Comparison of ENCODE assay signal across 8 mouse cellular contexts in the genomic region with DNA sequence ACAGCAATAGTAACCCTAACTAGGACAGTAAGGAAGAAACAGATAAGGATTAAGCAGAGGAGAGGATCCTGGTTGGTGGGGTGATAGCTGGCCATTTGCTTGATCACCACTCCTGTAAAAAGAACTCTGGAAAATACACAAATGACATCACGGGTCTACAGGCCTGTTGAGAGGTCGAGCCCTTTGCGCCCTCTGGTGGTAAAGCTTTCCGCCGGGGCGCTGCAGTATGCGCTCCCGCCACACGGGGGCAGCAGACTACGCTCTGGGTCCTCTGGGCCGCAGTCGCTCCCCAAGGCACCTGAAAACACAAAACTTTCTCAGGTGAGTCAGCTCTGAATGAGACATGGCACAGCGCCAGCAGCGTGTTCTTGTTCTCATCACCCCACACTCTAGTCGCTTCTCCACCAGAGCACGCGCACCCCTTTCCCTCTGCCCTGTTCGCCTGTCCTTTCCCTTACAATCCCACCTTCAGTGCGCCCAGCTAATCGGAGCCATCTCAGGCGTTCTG. TPM values are rescaled to one million over a fixed set of nuclear protein-coding genes. Genes with fewer than 3 reads are reported as not detected.
DNase-seq lines count a peak whose midpoint lies in the region; ATAC-seq and TF ChIP-seq lines count a peak whose summit lies in the region.

No protein-coding gene starts in this region.

- H3K36me3 ChIP-seq in E14TG2a.4 (ENCODE audit: insufficient read depth, low read length) = no peaks in the 10 kb centered on the region
- H3K36me3 ChIP-seq in forebrain, embryonic 13.5 days (ENCODE audit: poor library complexity, severe bottlenecking) = no peaks in the 10 kb centered on the region
- no peaks in the 10 kb centered on the region for H3K36me3 ChIP-seq in liver, embryonic 16.5 days (ENCODE audit: control insufficient read depth, insufficient read depth)
- no peaks in the 10 kb centered on the region for H3K36me3 ChIP-seq in neural tube, embryonic 12.5 days
- H3K36me3 ChIP-seq in stomach, postnatal 0 days (ENCODE audit: control insufficient read depth, insufficient read depth, low read length) = no peaks in the 10 kb centered on the region

- H3K27me3 ChIP-seq in E14TG2a.4 (ENCODE audit: insufficient read depth, low read length) = no peaks in the 10 kb centered on the region
- H3K27me3 ChIP-seq in forebrain, embryonic 13.5 days = no peaks in the 10 kb centered on the region
- no peaks in the 10 kb centered on the region for H3K27me3 ChIP-seq in liver, embryonic 16.5 days (ENCODE audit: control insufficient read depth, insufficient read depth, low read depth, low read length)
- no peaks in the 10 kb centered on the region for H3K27me3 ChIP-seq in neural tube, embryonic 12.5 days (replicated peaks)
- no peaks in the 10 kb centered on the region for H3K27me3 ChIP-seq in stomach, postnatal 0 days (ENCODE audit: control insufficient read depth, insufficient read depth, low read length)

- WGBS in forebrain, embryonic 13.5 days = 18% methylated on average over 21 of the region's 21 CpGs
- 14% methylated on average over 21 of the region's 21 CpGs for WGBS in large intestine, adult 2 months
- WGBS in liver, embryonic 16.5 days (ENCODE audit: insufficient replicate concordance) = 14% methylated on average over 21 of the region's 21 CpGs
- 16% methylated on average over 21 of the region's 21 CpGs for WGBS in neural tube, embryonic 12.5 days
- 12% methylated on average over 21 of the region's 21 CpGs for WGBS in stomach, postnatal 0 days

- no peaks in the 10 kb centered on the region for H3K9me3 ChIP-seq in E14TG2a.4 (ENCODE audit: low read length)
- H3K9me3 ChIP-seq in forebrain, embryonic 13.5 days (replicated peaks) = no peaks in the 10 kb centered on the region
- no peaks in the 10 kb centered on the region for H3K9me3 ChIP-seq in liver, embryonic 16.5 days (replicated peaks; ENCODE audit: control insufficient read depth, low read length)
- no peaks in the 10 kb centered on the region for H3K9me3 ChIP-seq in neural tube, embryonic 12.5 days
- H3K9me3 ChIP-seq in stomach, postnatal 0 days (ENCODE audit: control insufficient read depth, low read length) = no peaks in the 10 kb centered on the region

- no peak overlapping the region for H3K4me3 ChIP-seq in E14TG2a.4 (replicated peaks; ENCODE audit: low read length)
- H3K4me3 ChIP-seq in forebrain, embryonic 13.5 days = no peak overlapping the region
- H3K4me3 ChIP-seq in liver, embryonic 16.5 days (ENCODE audit: low read depth, low read length) = 0 out of 2 replicates have a peak overlapping the region, but pooled peaks have one; percentile 2
- no peak overlapping the region for H3K4me3 ChIP-seq in neural tube, embryonic 12.5 days
- H3K4me3 ChIP-seq in stomach, postnatal 0 days (ENCODE audit: low read depth, low read length) = no peak overlapping the region

- ATAC-seq in forebrain, embryonic 13.5 days = peak; percentile 77
- peak; percentile 81 for ATAC-seq in liver, embryonic 16.5 days (ENCODE audit: low read depth)
- peak; percentile 65; the same call in 1 of the 2 replicates for ATAC-seq in neural tube, embryonic 12.5 days (ENCODE audit: low FRiP score, low read depth)
- ATAC-seq in stomach, postnatal 0 days (ENCODE audit: low FRiP score, low TSS enrichment) = peak; percentile 93

- H3K9ac ChIP-seq in forebrain, embryonic 13.5 days = no peak overlapping the region
- no peak overlapping the region for H3K9ac ChIP-seq in liver, embryonic 16.5 days (ENCODE audit: low read depth, low read length)
- no peak overlapping the region for H3K9ac ChIP-seq in neural tube, embryonic 12.5 days
- H3K9ac ChIP-seq in stomach, postnatal 0 days (ENCODE audit: low read length) = no peak overlapping the region

- peaks cover 46% of the 10 kb centered on the region for H3K4me1 ChIP-seq in E14TG2a.4 (replicated peaks; ENCODE audit: low read depth, low read length)
- H3K4me1 ChIP-seq in forebrain, embryonic 13.5 days = peaks cover 12% of the 10 kb centered on the region
- no peaks in the 10 kb centered on the region; the same call in 1 of the 2 replicates for H3K4me1 ChIP-seq in liver, embryonic 16.5 days (ENCODE audit: control insufficient read depth, low read depth, low read length)
- peaks cover 6% of the 10 kb centered on the region; the same call in 1 of the 2 replicates for H3K4me1 ChIP-seq in neural tube, embryonic 12.5 days
- no peaks in the 10 kb centered on the region for H3K4me1 ChIP-seq in stomach, postnatal 0 days (replicated peaks; ENCODE audit: control insufficient read depth, insufficient read depth)

- intact Hi-C loops in heart, postnatal 10 days (cut with DNase I) = loop anchor here (1.0 to 2.0 kb wide), 2 partner anchors 189 to 293 kb away; no protein-coding TSS in a partner anchor

- no peak for TF ChIP-seq EP300 in stomach, postnatal 0 days (optimal IDR thresholded peaks at IDR 0.05)

- H3K4me2 ChIP-seq in forebrain, embryonic 13.5 days = peak overlapping the region; percentile 25
- H3K4me2 ChIP-seq in liver, embryonic 16.5 days (ENCODE audit: low read depth, low read length) = peak overlapping the region; percentile 28
- H3K4me2 ChIP-seq in neural tube, embryonic 12.5 days (replicated peaks) = peak overlapping the region; percentile 9; the same call in 1 of the 2 replicates
- peak overlapping the region; percentile 11 for H3K4me2 ChIP-seq in stomach, postnatal 0 days (replicated peaks; ENCODE audit: low read depth)

- peak; percentile 80 for DNase-seq in c-Kit-positive CD71-positive TER-119-positive erythroid progenitor cells, embryonic 14.5 days (ENCODE audit: low spot score)
- DNase-seq in heart, postnatal 10 days = peak; percentile 92 to 96
- peak; percentile 71 for DNase-seq in large intestine, adult 2 months (ENCODE audit: low read depth, low spot score)
- peak; percentile 96 for DNase-seq in stomach, postnatal 0 days (ENCODE audit: low spot score)

- H3K27ac ChIP-seq in forebrain, embryonic 13.5 days = no peak overlapping the region
- 0 out of 2 replicates have a peak overlapping the region, but pooled peaks have one; percentile 1 for H3K27ac ChIP-seq in liver, embryonic 16.5 days (ENCODE audit: low read length)
- no peak overlapping the region for H3K27ac ChIP-seq in neural tube, embryonic 12.5 days
- no peak overlapping the region for H3K27ac ChIP-seq in stomach, postnatal 0 days (replicated peaks)

- peak; percentile 97 for TF ChIP-seq CTCF in E14TG2a.4 (conservative IDR thresholded peaks at IDR 0.05; ENCODE audit: low read length)
- peak; percentile 100 for TF ChIP-seq CTCF in stomach, postnatal 0 days (IDR thresholded peaks at IDR 0.05; ENCODE audit: low read depth)

RNA-seq across cellular contexts. Expression of gene Epm2aip1, which starts 18.2 kb away (rescaled TPM):
- 34.0 and 40.4 TPM in 2 replicates for polyA plus RNA-seq in forebrain, embryonic 13.5 days (2015; fragmentation: Nextera tagmentation; extraction: Ambion mirVana)
- total RNA-seq in heart, postnatal 10 days (2021) = 10 to 100 TPM; 31.1 to 34.0 TPM
- polyA plus RNA-seq in large intestine, adult 2 months (2012; rRNA removed) = 5.3 and 7.0 TPM in 2 replicates
- 8.2 and 9.0 TPM in 2 replicates for polyA plus RNA-seq in liver, embryonic 16.5 days (2015; fragmentation: Nextera tagmentation; extraction: Ambion mirVana)
- polyA plus RNA-seq in neural tube, embryonic 12.5 days (2016; fragmentation: Nextera tagmentation; extraction: Ambion mirVana) = 38.1 and 42.7 TPM in 2 replicates
- polyA plus RNA-seq in stomach, postnatal 0 days (2015; fragmentation: Nextera tagmentation; extraction: Ambion mirVana) = 7.7 and 8.0 TPM in 2 replicates

RNA-seq across cellular contexts. Expression of gene Mlh1, which starts 18.3 kb away (rescaled TPM):
- polyA plus RNA-seq in forebrain, embryonic 13.5 days (2015; fragmentation: Nextera tagmentation; extraction: Ambion mirVana) = 35.1 and 41.0 TPM in 2 replicates
- 10 to 100 TPM; 15.2 to 17.2 TPM for total RNA-seq in heart, postnatal 10 days (2021)
- polyA plus RNA-seq in large intestine, adult 2 months (2012; rRNA removed) = 10.5 and 17.2 TPM in 2 replicates
- 19.1 and 21.2 TPM in 2 replicates for polyA plus RNA-seq in liver, embryonic 16.5 days (2015; fragmentation: Nextera tagmentation; extraction: Ambion mirVana)
- 34.8 and 39.9 TPM in 2 replicates for polyA plus RNA-seq in neural tube, embryonic 12.5 days (2016; fragmentation: Nextera tagmentation; extraction: Ambion mirVana)
- polyA plus RNA-seq in stomach, postnatal 0 days (2015; fragmentation: Nextera tagmentation; extraction: Ambion mirVana) = 16.1 and 17.9 TPM in 2 replicates

RNA-seq across cellular contexts. Expression of gene Trank1, which starts 21.7 kb away (rescaled TPM):
- 3.4 and 5.4 TPM in 2 replicates for polyA plus RNA-seq in forebrain, embryonic 13.5 days (2015; fragmentation: Nextera tagmentation; extraction: Ambion mirVana)
- total RNA-seq in heart, postnatal 10 days (2021) = under 1 TPM; 0.02 TPM
- polyA plus RNA-seq in large intestine, adult 2 months (2012; rRNA removed) = 0.02 and 0.05 TPM in 2 replicates
- 0.02 TPM in 1 of 2 replicates, not detected in the other for polyA plus RNA-seq in liver, embryonic 16.5 days (2015; fragmentation: Nextera tagmentation; extraction: Ambion mirVana)
- 0.72 and 1.0 TPM in 2 replicates for polyA plus RNA-seq in neural tube, embryonic 12.5 days (2016; fragmentation: Nextera tagmentation; extraction: Ambion mirVana)
- 0.13 and 0.16 TPM in 2 replicates for polyA plus RNA-seq in stomach, postnatal 0 days (2015; fragmentation: Nextera tagmentation; extraction: Ambion mirVana)
